Mouse (Mus musculus) forebrain, embryonic 14.5 days (tissue): ENCODE measurements at regions not wholly inside any gene's neighbourhood (a gene's known extent, or its start where the extent isn't known, plus 50 kb on each side); places are given as distances from the start of the nearest gene placed in this dataset.

Source experiments
- ATAC-seq: fragments of 200-750 bp; cut with Nextera tagmentation; 2 replicates; pipeline ENCODE4 v1.8.0; 2017; ENCODE audit warnings: mild to moderate bottlenecking, moderate library complexity
- DNase-seq: peaks from one replicate; pipeline ENCODE4 v3.0.0-alpha.2; 2015; ENCODE audit warnings: low spot score
- H3K27ac ChIP-seq: fragments of 300-500 bp; sonication (generic); 2 replicates; pipeline ENCODE4 v1.5.1; 2014; ENCODE audit warnings: low read depth, mild to moderate bottlenecking, control low read depth, low read length, moderate library complexity
- H3K27me3 ChIP-seq: fragments of 300-500 bp; sonication (generic); replicated peaks from 2 replicates; pipeline ENCODE4 v1.6.1; 2014; ENCODE audit warnings: low read length, control low read depth, mixed read lengths; ENCODE audit not compliant: control insufficient read depth, insufficient read depth
- H3K36me3 ChIP-seq: fragments of 300-500 bp; sonication (generic); 2 replicates; pipeline ENCODE4 v1.6.1; 2014; ENCODE audit warnings: low read length, control low read depth; ENCODE audit not compliant: control insufficient read depth, insufficient read depth
- H3K4me1 ChIP-seq: fragments of 300-500 bp; sonication (generic); 2 replicates; pipeline ENCODE4 v1.6.1; 2014; ENCODE audit warnings: antibody characterized with exemption, low read length, control low read depth; ENCODE audit not compliant: control insufficient read depth, insufficient read depth
- H3K4me2 ChIP-seq: fragments of 300-500 bp; sonication (generic); 2 replicates; pipeline ENCODE4 v1.6.1; 2014; ENCODE audit warnings: mild to moderate bottlenecking, control low read depth, low read length
- H3K4me3 ChIP-seq: fragments of 300-500 bp; sonication (generic); 2 replicates; pipeline ENCODE4 v1.5.1; 2014; ENCODE audit warnings: low read depth, low read length, control low read depth
- H3K9ac ChIP-seq: fragments of 300-500 bp; sonication (generic); 2 replicates; pipeline ENCODE4 v1.6.1; 2014; ENCODE audit warnings: mild to moderate bottlenecking, low read length, control low read depth, moderate library complexity
- H3K9me3 ChIP-seq: fragments of 300-500 bp; sonication (generic); replicated peaks from 2 replicates; pipeline ENCODE4 v1.6.1; 2016; ENCODE audit warnings: low read length, control low read depth, mixed read lengths; ENCODE audit not compliant: control insufficient read depth
- WGBS: fragments of 180-500 bp; shearing (Covaris S2); extraction: QIAGEN DNeasy Blood & Tissue Kit; methylation state at CpG from one replicate; pipeline ENCODE4 v1.1.7; 2014; 5-methylcytosine and 5-hydroxymethylcytosine counted together

GRCm38 (mm10) chr13:82849037-82849436, 654.8 kb upstream of the Mef2c start:
- Histone ChIP-seq H3K4me2 (no peak overlapping the region), H3K4me1 (no peaks in the 10 kb centered on the region), H3K27me3 (no peaks in the 10 kb centered on the region), H3K9me3 (no peaks in the 10 kb centered on the region), H3K36me3 (no peaks in the 10 kb centered on the region), H3K27ac (no peak overlapping the region), H3K4me3 (no peak overlapping the region), H3K9ac (no peak overlapping the region)
- 84% methylated on average over 3 of the region's 3 CpGs for WGBS
- no peak for DNase-seq
- ATAC-seq = no peak

GRCm38 (mm10) chr13:82869869-82870268, 634.0 kb upstream of the Mef2c start:
- DNase-seq (no peak), ATAC-seq (no peak)
- H3K27ac ChIP-seq = no peak overlapping the region
- no peak overlapping the region for H3K4me3 ChIP-seq
- no peak overlapping the region for H3K4me2 ChIP-seq
- H3K4me1 ChIP-seq = no peaks in the 10 kb centered on the region
- H3K9ac ChIP-seq = no peak overlapping the region
- H3K36me3 ChIP-seq = no peaks in the 10 kb centered on the region
- no peaks in the 10 kb centered on the region for H3K9me3 ChIP-seq
- no peaks in the 10 kb centered on the region for H3K27me3 ChIP-seq

- Histone ChIP-seq H3K27me3 (no peaks in the 10 kb centered on the region), H3K4me1 (no peaks in the 10 kb centered on the region), H3K9me3 (no peaks in the 10 kb centered on the region), H3K4me2 (no peak overlapping the region), H3K27ac (no peak overlapping the region), H3K36me3 (no peaks in the 10 kb centered on the region), H3K4me3 (no peak overlapping the region), H3K9ac (no peak overlapping the region)
- DNase-seq = no peak
- WGBS = 85% methylated on average over 1 of the region's 1 CpGs
- no peak for ATAC-seq
Observed at GRCm38 (mm10) chr13:82874091-82874490, 629.7 kb upstream of the Mef2c start.

- ATAC-seq (no peak), DNase-seq (no peak)
- H3K4me1 ChIP-seq = no peaks in the 10 kb centered on the region
Observed at GRCm38 (mm10) chr13:82883368-82883767, 620.5 kb upstream of the Mef2c start.

GRCm38 (mm10) chr13:82888755-82889154, 615.1 kb upstream of the Mef2c start:
- Histone ChIP-seq H3K9ac (no peak overlapping the region), H3K27me3 (no peaks in the 10 kb centered on the region), H3K4me1 (no peaks in the 10 kb centered on the region), H3K9me3 (no peaks in the 10 kb centered on the region), H3K27ac (no peak overlapping the region), H3K4me3 (no peak overlapping the region), H3K36me3 (no peaks in the 10 kb centered on the region), H3K4me2 (no peak overlapping the region)
- 91% methylated on average over 1 of the region's 1 CpGs for WGBS
- DNase-seq (no peak), ATAC-seq (no peak)

More at GRCm38 (mm10) chr13:82883368-82883767, 620.5 kb upstream of the Mef2c start:
- Histone ChIP-seq H3K9ac (no peak overlapping the region), H3K9me3 (no peaks in the 10 kb centered on the region), H3K27ac (no peak overlapping the region), H3K36me3 (no peaks in the 10 kb centered on the region), H3K4me3 (no peak overlapping the region), H3K4me2 (no peak overlapping the region), H3K27me3 (no peaks in the 10 kb centered on the region)

GRCm38 (mm10) chr13:82892731-82893130, 611.1 kb upstream of the Mef2c start:
- 62% methylated on average over 2 of the region's 2 CpGs for WGBS
- Histone ChIP-seq H3K4me2 (no peak overlapping the region), H3K4me1 (no peaks in the 10 kb centered on the region), H3K27me3 (no peaks in the 10 kb centered on the region), H3K9me3 (no peaks in the 10 kb centered on the region), H3K9ac (no peak overlapping the region), H3K36me3 (no peaks in the 10 kb centered on the region), H3K4me3 (no peak overlapping the region), H3K27ac (no peak overlapping the region)
- DNase-seq (peak; percentile 39), ATAC-seq (peak; percentile 46; the same call in 1 of the 2 replicates)

GRCm38 (mm10) chr13:82899686-82900085, 604.1 kb upstream of the Mef2c start:
- H3K4me1 ChIP-seq = peaks cover 6% of the 10 kb centered on the region; the same call in 1 of the 2 replicates
- no peak for DNase-seq
- H3K27me3 ChIP-seq = no peaks in the 10 kb centered on the region
- no peak for ATAC-seq
- H3K9me3 ChIP-seq = no peaks in the 10 kb centered on the region
- no peak overlapping the region for H3K4me3 ChIP-seq
- H3K9ac ChIP-seq = no peak overlapping the region
- H3K36me3 ChIP-seq = no peaks in the 10 kb centered on the region
- no peak overlapping the region for H3K4me2 ChIP-seq
- no peak overlapping the region for H3K27ac ChIP-seq
- WGBS = 59% methylated on average over 4 of the region's 4 CpGs

GRCm38 (mm10) chr13:82902160-82902559, 601.7 kb upstream of the Mef2c start:
- Histone ChIP-seq H3K27ac (no peak overlapping the region), H3K36me3 (no peaks in the 10 kb centered on the region), H3K4me2 (no peak overlapping the region), H3K27me3 (no peaks in the 10 kb centered on the region), H3K4me3 (no peak overlapping the region), H3K4me1 (peaks cover 6% of the 10 kb centered on the region; the same call in 1 of the 2 replicates), H3K9ac (no peak overlapping the region), H3K9me3 (no peaks in the 10 kb centered on the region)
- no peak for ATAC-seq
- DNase-seq = peak; percentile 16
- 69% methylated on average over 4 of the region's 4 CpGs for WGBS

- no peak overlapping the region for H3K9ac ChIP-seq
- DNase-seq = peak; percentile 28
- peaks cover 6% of the 10 kb centered on the region; the same call in 1 of the 2 replicates for H3K4me1 ChIP-seq
- no peak overlapping the region for H3K4me3 ChIP-seq
- H3K27ac ChIP-seq = no peak overlapping the region
- H3K36me3 ChIP-seq = no peaks in the 10 kb centered on the region
- no peaks in the 10 kb centered on the region for H3K27me3 ChIP-seq
- H3K9me3 ChIP-seq = no peaks in the 10 kb centered on the region
- peak; percentile 70 for ATAC-seq
- no peak overlapping the region for H3K4me2 ChIP-seq
Observed at GRCm38 (mm10) chr13:82903637-82904036, 600.2 kb upstream of the Mef2c start.
